Mouse (Mus musculus): ENCODE results near the gene Zbtb20.

DNA sequence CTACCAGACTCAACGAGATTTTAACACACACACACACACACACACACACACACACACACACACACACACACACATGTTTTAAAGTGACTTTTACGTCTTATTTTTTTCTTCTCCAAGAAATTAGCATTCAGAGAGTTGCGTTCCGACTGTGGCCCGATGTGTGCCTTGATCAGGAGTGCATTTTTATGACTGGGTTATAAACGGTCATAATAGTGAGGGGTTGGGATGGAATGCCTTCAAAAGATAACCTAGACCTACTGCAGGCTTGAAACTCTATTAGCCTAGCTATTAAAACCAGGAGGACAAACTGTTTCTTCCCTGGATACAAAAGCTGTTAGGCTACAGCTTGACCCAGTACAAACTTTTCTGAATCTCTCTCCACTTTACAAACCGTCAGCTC lies 661.5 kb downstream of the Zbtb20 start:
- no peak for TF ChIP-seq CTCF (IDR thresholded peaks at IDR 0.05; ENCODE audit: low read depth, low read length)
- no peak for TF ChIP-seq GATA1 (IDR thresholded peaks at IDR 0.05; ENCODE audit: borderline replicate concordance, low read length)

Data from G1E (cell line).